Mouse (Mus musculus) heart, postnatal 0 days (tissue): ENCODE data around the gene Odaph.

ENCODE experiments used
- CTCF ChIP-seq: IDR thresholded peaks from 2 replicates; pipeline ENCODE4 v1.5.1; 2016; ENCODE audit warnings: antibody characterized with exemption, control low read depth, low read depth
- EP300 ChIP-seq: IDR thresholded peaks from 2 replicates; pipeline ENCODE4 v1.6.1; 2016; ENCODE audit warnings: antibody characterized with exemption, low read depth

DNA sequence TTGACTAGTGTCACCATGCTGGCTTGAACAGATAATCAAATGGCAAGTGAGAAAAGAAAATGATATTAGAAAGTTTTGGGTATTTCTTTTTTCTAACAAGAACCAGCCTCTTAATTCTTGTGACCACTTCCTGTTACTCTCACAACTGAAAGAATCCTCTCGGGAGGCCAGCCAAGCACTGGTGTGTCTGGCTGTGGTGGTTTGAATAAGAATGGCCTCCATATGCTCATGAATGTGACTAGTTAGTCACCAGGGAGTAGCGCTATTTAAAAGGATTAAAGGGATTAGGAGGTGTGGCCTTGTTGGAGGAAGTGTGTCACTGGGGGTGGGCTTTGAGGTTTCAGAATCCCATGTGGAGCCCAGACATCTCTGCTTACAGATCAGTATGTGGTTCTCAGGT, 1.6 kb upstream of the Odaph start:
- TF ChIP-seq CTCF (no peak), EP300 (no peak)
